ENCODE assay signal across 20 mouse cellular contexts in genomic region chr2:77301687-77302389, GRCm38 (mm10). TPM values are rescaled to one million over a fixed set of nuclear protein-coding genes. Genes with fewer than 3 reads are reported as not detected.
DNase-seq lines count a peak whose midpoint lies in the region; ATAC-seq lines count a peak whose summit lies in the region.
"Had no signal": no experiment of that assay in that cellular context is flagged by ENCODE, and none has a peak within 500 bp of the region (broad histone marks: within the 10 kb centered on the region; RNA-seq: fewer than 3 reads in every experiment).

No protein-coding gene starts in this region.

- H3K4me2 ChIP-seq in forebrain, embryonic 13.5 days = no peak overlapping the region
- H3K4me2 ChIP-seq in midbrain, embryonic 12.5 days (replicated peaks) = no peak overlapping the region
- H3K4me2 ChIP-seq: embryonic facial prominence, embryonic 15.5 days; heart, embryonic 15.5 days; limb, embryonic 12.5 days; liver, embryonic 11.5 days had no signal

- H3K9me3 ChIP-seq in forebrain, embryonic 13.5 days (replicated peaks) = no peaks in the 10 kb centered on the region
- H3K9me3 ChIP-seq in forebrain, embryonic 10.5 days = no peaks in the 10 kb centered on the region
- no peaks in the 10 kb centered on the region for H3K9me3 ChIP-seq in midbrain, embryonic 12.5 days
- H3K9me3 ChIP-seq: embryonic facial prominence, embryonic 15.5 days; heart, embryonic 15.5 days; limb, embryonic 12.5 days had no signal

- 0 out of 2 replicates have a peak, but pooled peaks have one; percentile 57 for ATAC-seq in forebrain, embryonic 13.5 days
- ATAC-seq in midbrain, embryonic 12.5 days (ENCODE audit: low FRiP score, low read depth) = 0 out of 2 replicates have a peak, but pooled peaks have one; percentile 62
- ATAC-seq: liver, postnatal 0 days; lung, postnatal 0 days had no signal

- 70% methylated on average over 9 of the region's 9 CpGs for WGBS in forebrain, embryonic 13.5 days
- 78% methylated on average over 9 of the region's 9 CpGs for WGBS in forebrain, embryonic 10.5 days
- WGBS in midbrain, embryonic 12.5 days = 65% methylated on average over 9 of the region's 9 CpGs

- H3K36me3 ChIP-seq in forebrain, embryonic 13.5 days (ENCODE audit: poor library complexity, severe bottlenecking) = no peaks in the 10 kb centered on the region
- H3K36me3 ChIP-seq in forebrain, embryonic 10.5 days (replicated peaks) = no peaks in the 10 kb centered on the region
- H3K36me3 ChIP-seq in midbrain, embryonic 12.5 days = no peaks in the 10 kb centered on the region
- H3K36me3 ChIP-seq: embryonic facial prominence, embryonic 15.5 days; heart, embryonic 15.5 days; limb, embryonic 12.5 days had no signal

- H3K27ac ChIP-seq in forebrain, embryonic 13.5 days = no peak overlapping the region
- H3K27ac ChIP-seq in forebrain, embryonic 10.5 days = no peak overlapping the region
- no peak overlapping the region for H3K27ac ChIP-seq in midbrain, embryonic 12.5 days (replicated peaks)
- H3K27ac ChIP-seq: embryonic facial prominence, embryonic 15.5 days; heart, embryonic 15.5 days; limb, embryonic 12.5 days; macrophage had no signal

- H3K9ac ChIP-seq in forebrain, embryonic 13.5 days = no peak overlapping the region
- H3K9ac ChIP-seq in midbrain, embryonic 12.5 days (replicated peaks) = no peak overlapping the region
- H3K9ac ChIP-seq: embryonic facial prominence, embryonic 15.5 days; heart, embryonic 15.5 days; limb, embryonic 12.5 days; liver, postnatal 0 days had no signal

- no peak overlapping the region for H3K4me3 ChIP-seq in forebrain, embryonic 13.5 days
- no peak overlapping the region for H3K4me3 ChIP-seq in forebrain, embryonic 10.5 days
- no peak overlapping the region for H3K4me3 ChIP-seq in midbrain, embryonic 12.5 days
- H3K4me3 ChIP-seq: embryonic facial prominence, embryonic 15.5 days; heart, embryonic 15.5 days; limb, embryonic 12.5 days had no signal

- no peaks in the 10 kb centered on the region for H3K4me1 ChIP-seq in forebrain, embryonic 13.5 days
- H3K4me1 ChIP-seq in forebrain, embryonic 10.5 days = no peaks in the 10 kb centered on the region
- H3K4me1 ChIP-seq in midbrain, embryonic 12.5 days = no peaks in the 10 kb centered on the region
- H3K4me1 ChIP-seq: embryonic facial prominence, embryonic 15.5 days; heart, embryonic 15.5 days had no signal

- no peak for DNase-seq in forebrain, embryonic 10.5 days (ENCODE audit: extremely low spot score, low spot score)
- DNase-seq in right cerebral cortex, postnatal 4 days = peak; percentile 57
- no peak for DNase-seq in right cerebral cortex, postnatal 25 days
- no peak for DNase-seq in urinary bladder, postnatal 14 days (ENCODE audit: low spot score)
- no peak for DNase-seq in frontal cortex, postnatal 14 days (ENCODE audit: low spot score in 2 of 2)
- no peak for DNase-seq in spleen, adult 12 weeks (ENCODE audit: low spot score)
- DNase-seq: adrenal gland, postnatal 10 days; cerebellum, adult 8-10 months; heart, postnatal 36 days; kidney, adult 2 months; kidney, postnatal 10 days; liver, postnatal 0 days had no signal

- no peaks in the 10 kb centered on the region for H3K27me3 ChIP-seq in forebrain, embryonic 13.5 days
- H3K27me3 ChIP-seq in forebrain, embryonic 10.5 days (ENCODE audit: poor library complexity, severe bottlenecking) = no peaks in the 10 kb centered on the region
- H3K27me3 ChIP-seq in midbrain, embryonic 12.5 days = no peaks in the 10 kb centered on the region
- H3K27me3 ChIP-seq: embryonic facial prominence, embryonic 15.5 days; heart, embryonic 15.5 days; limb, embryonic 12.5 days had no signal

RNA-seq across cellular contexts. Expression of gene Sestd1, which starts 21.4 kb away (rescaled TPM):
- polyA plus RNA-seq in forebrain, embryonic 13.5 days (2015; fragmentation: Nextera tagmentation; extraction: Ambion mirVana) = 27.0 and 27.9 TPM in 2 replicates
- 15.2 and 16.6 TPM in 2 replicates for polyA plus RNA-seq in forebrain, embryonic 10.5 days (2016; fragmentation: Nextera tagmentation; extraction: Ambion mirVana)
- polyA plus RNA-seq in midbrain, embryonic 12.5 days (2016; fragmentation: Nextera tagmentation; extraction: Ambion mirVana) = 27.2 and 34.7 TPM in 2 replicates
